Mouse (Mus musculus) C2C12 (cell line): ENCODE measurements around the gene Olfr464.

ENCODE experiments used
- CEBPB ChIP-seq: IDR thresholded peaks from one replicate; pipeline ENCODE4 v1.6.1; 2011; ENCODE audit warnings: low read depth, mild to moderate bottlenecking, control low read depth, moderate library complexity
- CTCF ChIP-seq: IDR thresholded peaks from one replicate; pipeline ENCODE4 v1.5.1; 2011; ENCODE audit not compliant: control insufficient read depth, insufficient read depth, insufficient read length
- FOSL1 ChIP-seq: IDR thresholded peaks from one replicate; pipeline ENCODE4 v1.8.0; 2011; ENCODE audit warnings: mild to moderate bottlenecking, low read length; ENCODE audit not compliant: poor library complexity, insufficient read depth, severe bottlenecking
- MAX ChIP-seq: IDR thresholded peaks from one replicate; pipeline ENCODE4 v1.6.1; 2011; ENCODE audit warnings: mild to moderate bottlenecking, control low read depth
- MYOG ChIP-seq: IDR thresholded peaks from one replicate; pipeline ENCODE4 v1.6.1; 2011; ENCODE audit not compliant: control insufficient read depth, insufficient read length; ENCODE audit errors: extremely low read depth
- USF1 ChIP-seq: IDR thresholded peaks from one replicate; pipeline ENCODE4 v1.6.1; 2011; ENCODE audit warnings: low read depth, mild to moderate bottlenecking, control low read depth, moderate library complexity

GRCm38 (mm10) chr11:87949990-87950389, 29.2 kb upstream of the Olfr464 start:
- TF ChIP-seq MYOG (no peak), USF1 (no peak), CTCF (no peak), MAX (no peak), FOSL1 (no peak), CEBPB (no peak)
